Mouse (Mus musculus) brain, embryonic 14.5 days (tissue): ENCODE data around the gene Sstr3.

Experiments
- CTCF ChIP-seq: fragments of 200-500 bp; IDR thresholded peaks from 2 replicates; pipeline ENCODE4 v1.5.1; 2012; ENCODE audit warnings: inconsistent platforms, mild to moderate bottlenecking, moderate library complexity, borderline replicate concordance; ENCODE audit not compliant: insufficient read depth, insufficient read length; ENCODE audit errors: extremely low read depth
- POLR2A ChIP-seq: fragments of 200-500 bp; IDR thresholded peaks from 2 replicates; pipeline ENCODE4 v1.6.1; 2012; ENCODE audit warnings: mild to moderate bottlenecking, inconsistent platforms, borderline replicate concordance; ENCODE audit not compliant: poor library complexity, insufficient read depth, insufficient read length, severe bottlenecking; ENCODE audit errors: extremely low read depth

DNA sequence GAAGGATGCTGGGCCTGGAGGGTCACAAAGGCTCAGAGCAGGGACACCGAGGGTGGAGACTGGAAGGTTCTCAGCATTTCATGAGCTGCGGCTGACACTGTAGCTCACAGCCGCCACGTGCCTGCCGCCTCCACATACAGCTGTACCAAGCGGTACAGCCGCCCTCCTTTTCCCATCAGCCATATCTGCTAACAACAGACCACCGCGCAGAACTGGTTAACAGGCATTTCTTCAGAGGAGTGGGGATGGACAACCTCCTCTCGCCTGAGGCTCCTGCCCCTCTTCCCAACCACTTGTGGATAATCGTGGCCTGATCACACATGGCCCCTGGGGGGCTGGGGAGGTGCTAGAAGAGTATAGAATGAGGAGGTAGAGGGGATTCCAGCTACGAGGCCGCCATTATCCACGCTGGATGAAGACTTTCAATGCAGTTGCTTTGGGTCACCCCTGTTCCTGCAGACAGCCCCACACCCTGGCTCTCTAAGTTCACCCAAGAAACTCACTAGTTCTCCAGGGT is 48.0 kb upstream of the Sstr3 start:
- TF ChIP-seq CTCF (no peak), POLR2A (no peak)
